Mouse (Mus musculus) heart, embryonic 13.5 days (tissue): ENCODE measurements at regions not wholly inside any gene's neighbourhood (a gene's known extent, or its start where the extent isn't known, plus 50 kb on each side); places are given as distances from the start of the nearest gene placed in this dataset.

ENCODE experiments used
- ATAC-seq: fragments of 200-750 bp; cut with Nextera tagmentation; 2 replicates; pipeline ENCODE4 v1.8.0; 2017; ENCODE audit warnings: moderate TSS enrichment; ENCODE audit not compliant: insufficient number of reproducible peaks, low FRiP score, low TSS enrichment; ENCODE audit errors: extremely low read depth
- H3K27ac ChIP-seq: fragments of 300-500 bp; sonication (generic); replicated peaks from 2 replicates; pipeline ENCODE4 v1.5.1; 2015; ENCODE audit warnings: moderate library complexity, mild to moderate bottlenecking, inconsistent platforms
- H3K27me3 ChIP-seq: fragments of 300-500 bp; sonication (generic); replicated peaks from 2 replicates; pipeline ENCODE4 v1.6.1; 2015; ENCODE audit warnings: mild to moderate bottlenecking, inconsistent platforms
- H3K36me3 ChIP-seq: fragments of 300-500 bp; sonication (generic); 2 replicates; pipeline ENCODE4 v1.6.1; 2015; ENCODE audit warnings: mild to moderate bottlenecking, inconsistent platforms
- H3K4me1 ChIP-seq: fragments of 300-500 bp; sonication (generic); 2 replicates; pipeline ENCODE4 v1.6.1; 2015; ENCODE audit warnings: inconsistent platforms
- H3K4me2 ChIP-seq: fragments of 300-500 bp; sonication (generic); 2 replicates; pipeline ENCODE4 v1.6.1; 2015; ENCODE audit warnings: inconsistent platforms, mild to moderate bottlenecking, moderate library complexity
- H3K4me3 ChIP-seq: fragments of 300-500 bp; sonication (generic); 2 replicates; pipeline ENCODE4 v1.5.1; 2015; ENCODE audit warnings: moderate library complexity, mild to moderate bottlenecking, inconsistent platforms
- H3K9ac ChIP-seq: fragments of 300-500 bp; sonication (generic); 2 replicates; pipeline ENCODE4 v1.6.1; 2015; ENCODE audit warnings: inconsistent platforms, mild to moderate bottlenecking, moderate library complexity
- H3K9me3 ChIP-seq: fragments of 300-500 bp; sonication (generic); 2 replicates; pipeline ENCODE4 v1.6.1; 2016; ENCODE audit warnings: inconsistent platforms
- WGBS: fragments of 180-500 bp; shearing (Covaris S2); methylation state at CpG from one replicate; pipeline ENCODE4 v1.1.7; 2015; ENCODE audit warnings: mixed read lengths; 5-methylcytosine and 5-hydroxymethylcytosine counted together

DNA sequence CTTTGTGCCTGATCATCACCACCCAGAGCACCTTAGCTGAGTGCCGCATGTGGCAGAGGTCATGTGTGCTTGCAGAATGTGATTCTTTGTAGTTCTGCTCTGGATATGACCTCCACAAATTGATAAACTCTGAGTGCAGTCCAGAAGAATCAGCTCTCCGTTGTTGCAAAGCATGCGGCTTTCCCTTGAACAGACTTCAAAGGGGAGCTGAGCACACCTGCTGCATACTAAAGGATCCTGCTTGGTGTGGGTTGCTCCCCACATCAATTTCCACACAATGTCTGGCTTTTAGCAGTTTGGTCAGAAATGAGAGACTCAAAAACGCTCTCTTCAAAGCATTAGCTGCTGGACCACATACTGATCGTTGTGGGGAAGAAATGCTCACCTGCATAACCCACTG lies 806.5 kb upstream of the Chrm3 start:
- Histone ChIP-seq H3K27ac (no peak overlapping the region), H3K9me3 (no peaks in the 10 kb centered on the region), H3K4me1 (no peaks in the 10 kb centered on the region), H3K27me3 (no peaks in the 10 kb centered on the region), H3K9ac (no peak overlapping the region), H3K4me2 (no peak overlapping the region), H3K4me3 (no peak overlapping the region), H3K36me3 (no peaks in the 10 kb centered on the region)
- no peak for ATAC-seq
- 70% methylated on average over 5 of the region's 5 CpGs for WGBS

DNA sequence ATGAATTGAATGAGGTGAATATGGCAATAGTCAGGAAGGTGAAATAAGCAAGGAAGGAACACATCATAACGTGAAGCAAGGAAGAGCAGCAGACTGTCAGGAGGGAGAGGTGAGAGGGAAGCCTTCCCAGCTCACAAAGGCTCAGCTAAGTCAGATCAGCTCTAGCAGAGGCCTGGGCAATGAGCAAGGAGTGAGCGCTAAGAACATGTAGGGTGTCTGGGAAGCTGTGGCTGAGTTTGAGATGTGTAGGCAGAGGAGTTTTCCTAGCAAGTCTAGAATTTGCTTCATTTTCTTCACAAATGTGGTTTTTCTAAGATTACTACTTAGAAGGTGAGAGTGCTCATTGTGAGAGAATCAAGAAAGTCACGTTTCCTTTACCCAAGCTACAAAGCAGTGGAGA lies 803.5 kb upstream of the Chrm3 start:
- Histone ChIP-seq H3K36me3 (no peaks in the 10 kb centered on the region), H3K27me3 (no peaks in the 10 kb centered on the region), H3K4me3 (no peak overlapping the region), H3K4me1 (no peaks in the 10 kb centered on the region), H3K27ac (no peak overlapping the region), H3K9ac (no peak overlapping the region), H3K4me2 (no peak overlapping the region), H3K9me3 (no peaks in the 10 kb centered on the region)
- WGBS: 64% methylated on average over 3 of the region's 3 CpGs
- ATAC-seq: no peak; the same call in 1 of the 2 replicates

DNA sequence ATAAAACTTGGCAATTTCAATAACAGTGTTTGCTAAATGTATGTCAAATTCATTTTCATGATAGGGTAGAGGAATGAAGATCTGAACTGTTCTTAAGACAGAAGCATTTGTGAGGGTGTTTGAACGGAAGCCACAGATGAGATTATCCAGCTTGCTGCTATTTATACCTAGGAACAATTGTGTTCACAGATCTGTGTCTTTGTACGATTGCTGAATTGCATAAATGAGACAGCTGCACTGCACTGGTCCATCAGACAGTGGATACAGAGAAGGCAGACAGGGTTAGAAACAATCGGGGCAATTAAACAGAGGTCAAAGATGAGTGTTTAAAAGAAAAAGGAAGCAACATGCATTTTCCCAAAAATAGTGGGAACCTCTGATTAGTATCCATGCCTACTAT lies 786.6 kb upstream of the Chrm3 start:
- Histone ChIP-seq H3K9me3 (no peaks in the 10 kb centered on the region), H3K36me3 (no peaks in the 10 kb centered on the region), H3K27me3 (no peaks in the 10 kb centered on the region), H3K27ac (no peak overlapping the region), H3K9ac (no peak overlapping the region), H3K4me1 (no peaks in the 10 kb centered on the region), H3K4me2 (no peak overlapping the region), H3K4me3 (no peak overlapping the region)
- 57% methylated on average over 3 of the region's 3 CpGs for WGBS
- no peak for ATAC-seq

DNA sequence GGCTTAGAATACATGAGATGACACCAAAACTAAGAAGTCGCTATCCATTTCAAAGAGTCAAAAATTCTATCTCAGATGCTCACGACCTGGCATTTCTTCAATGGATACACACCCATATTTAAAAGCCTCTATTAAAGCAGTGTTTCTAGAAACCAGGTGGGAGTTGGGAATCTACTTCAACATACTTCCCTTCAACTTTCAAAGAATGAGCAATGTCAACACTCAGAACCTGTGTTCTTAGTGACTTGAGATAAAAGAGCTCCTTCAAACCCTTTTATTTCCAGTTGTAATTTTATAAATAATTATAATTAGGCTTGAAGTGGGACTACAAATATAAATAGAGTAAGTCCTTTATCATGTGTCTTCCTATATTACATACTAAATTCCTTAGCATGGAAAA lies 747.0 kb upstream of the Chrm3 start:
- H3K4me3 ChIP-seq: no peak overlapping the region
- H3K4me2 ChIP-seq: no peak overlapping the region
- no peak overlapping the region for H3K27ac ChIP-seq
- no peak overlapping the region for H3K9ac ChIP-seq
- H3K9me3 ChIP-seq: no peaks in the 10 kb centered on the region
- ATAC-seq: no peak
- no peaks in the 10 kb centered on the region for H3K4me1 ChIP-seq
- WGBS: 79% methylated on average over 2 of the region's 2 CpGs
- no peaks in the 10 kb centered on the region for H3K36me3 ChIP-seq
- no peaks in the 10 kb centered on the region for H3K27me3 ChIP-seq

DNA sequence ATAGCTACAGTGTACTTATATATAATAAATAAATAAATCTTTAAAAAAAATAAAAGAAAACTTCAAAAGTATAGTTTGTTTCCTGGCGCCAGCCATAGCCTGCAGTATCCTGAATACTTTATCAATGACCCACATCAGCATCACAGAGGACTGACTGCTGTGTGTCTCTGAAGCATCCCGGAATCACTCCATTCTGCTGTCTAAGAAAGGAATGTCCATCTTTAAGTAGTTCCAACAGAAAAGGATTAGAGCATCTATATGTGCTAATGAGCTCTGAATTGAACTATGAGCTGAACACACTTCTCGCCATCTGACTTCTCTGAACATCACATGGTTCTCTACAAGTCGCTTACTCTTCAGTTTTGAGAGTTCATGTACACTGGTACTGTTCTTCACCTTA lies 745.8 kb upstream of the Chrm3 start:
- H3K4me2 ChIP-seq: no peak overlapping the region
- H3K27me3 ChIP-seq: no peaks in the 10 kb centered on the region
- H3K9me3 ChIP-seq: no peaks in the 10 kb centered on the region
- 76% methylated on average over 4 of the region's 4 CpGs for WGBS
- H3K27ac ChIP-seq: no peak overlapping the region
- no peaks in the 10 kb centered on the region for H3K36me3 ChIP-seq
- H3K4me1 ChIP-seq: no peaks in the 10 kb centered on the region
- no peak overlapping the region for H3K4me3 ChIP-seq
- no peak overlapping the region for H3K9ac ChIP-seq
- ATAC-seq: no peak

GRCm38 (mm10) chr13:11105571-11105970 lies 744.9 kb upstream of the Chrm3 start:
- Histone ChIP-seq H3K4me3 (no peak overlapping the region), H3K4me2 (no peak overlapping the region), H3K9ac (no peak overlapping the region), H3K9me3 (no peaks in the 10 kb centered on the region), H3K27ac (peak overlapping the region; percentile 2; the same call in 1 of the 2 replicates), H3K27me3 (no peaks in the 10 kb centered on the region), H3K36me3 (no peaks in the 10 kb centered on the region), H3K4me1 (no peaks in the 10 kb centered on the region)
- 41% methylated on average over 2 of the region's 2 CpGs for WGBS
- no peak for ATAC-seq

GRCm38 (mm10) chr13:11099586-11099950 lies 738.9 kb upstream of the Chrm3 start:
- H3K9ac ChIP-seq: no peak overlapping the region
- H3K36me3 ChIP-seq: no peaks in the 10 kb centered on the region
- H3K4me2 ChIP-seq: no peak overlapping the region
- no peak overlapping the region for H3K4me3 ChIP-seq
- no peaks in the 10 kb centered on the region for H3K9me3 ChIP-seq
- H3K27me3 ChIP-seq: no peaks in the 10 kb centered on the region
- no peak overlapping the region for H3K27ac ChIP-seq
- no peak for ATAC-seq
- peaks cover 5% of the 10 kb centered on the region; the same call in 1 of the 2 replicates for H3K4me1 ChIP-seq

DNA sequence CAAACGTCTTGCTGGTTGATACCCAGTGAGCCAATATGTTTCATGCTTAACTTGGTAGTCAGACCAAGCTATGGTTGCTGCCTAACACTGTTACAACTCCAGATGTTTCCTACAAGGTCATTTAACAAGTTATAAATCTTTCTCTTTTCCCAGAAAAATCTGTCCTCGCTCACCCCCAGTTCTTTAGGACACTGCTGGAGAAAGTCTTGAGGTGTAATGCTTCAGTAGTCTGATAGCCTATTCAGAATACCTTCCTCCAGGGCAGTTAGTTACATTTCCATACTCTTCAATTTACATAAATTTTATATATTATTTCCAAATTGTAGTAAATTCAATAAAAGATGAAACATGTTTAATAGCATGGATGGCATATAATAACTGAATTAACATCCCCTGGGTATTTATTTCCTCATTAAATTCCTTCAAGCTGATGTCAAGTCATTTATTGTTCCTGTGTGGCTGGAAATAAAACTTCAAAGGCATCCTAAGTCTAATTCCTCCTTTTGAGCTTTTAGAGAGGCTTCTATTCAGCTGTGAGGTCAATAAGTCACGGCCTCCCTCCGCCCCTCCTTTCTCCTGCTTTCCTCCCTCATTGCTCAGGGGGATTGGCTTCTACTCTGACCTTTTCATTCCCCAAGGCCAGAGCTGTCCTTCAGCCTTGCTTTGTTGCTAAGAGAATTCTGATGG lies 738.4 kb upstream of the Chrm3 start:
- H3K4me1 ChIP-seq: peaks cover 5% of the 10 kb centered on the region; the same call in 1 of the 2 replicates
- H3K4me2 ChIP-seq: no peak overlapping the region
- 54% methylated on average over 4 of the region's 4 CpGs for WGBS
- no peaks in the 10 kb centered on the region for H3K36me3 ChIP-seq
- H3K27me3 ChIP-seq: no peaks in the 10 kb centered on the region
- no peaks in the 10 kb centered on the region for H3K9me3 ChIP-seq
- no peak for ATAC-seq
- no peak overlapping the region for H3K4me3 ChIP-seq
- no peak overlapping the region for H3K9ac ChIP-seq
- H3K27ac ChIP-seq: no peak overlapping the region

- H3K9me3 ChIP-seq: 0 out of 2 replicates have a peak, but pooled peaks cover 10% of the 10 kb centered on the region
- no peak overlapping the region for H3K9ac ChIP-seq
- H3K36me3 ChIP-seq: no peaks in the 10 kb centered on the region
- H3K27me3 ChIP-seq: no peaks in the 10 kb centered on the region
- no peak overlapping the region for H3K27ac ChIP-seq
- H3K4me3 ChIP-seq: no peak overlapping the region
- H3K4me2 ChIP-seq: no peak overlapping the region
- no peaks in the 10 kb centered on the region for H3K4me1 ChIP-seq
- 50% methylated on average over 2 of the region's 2 CpGs for WGBS
- ATAC-seq: no peak
Measured at GRCm38 (mm10) chr13:11092911-11093310, 732.3 kb upstream of the Chrm3 start.
